ENCODE assay signal across 8 mouse cellular contexts in the genomic region with DNA sequence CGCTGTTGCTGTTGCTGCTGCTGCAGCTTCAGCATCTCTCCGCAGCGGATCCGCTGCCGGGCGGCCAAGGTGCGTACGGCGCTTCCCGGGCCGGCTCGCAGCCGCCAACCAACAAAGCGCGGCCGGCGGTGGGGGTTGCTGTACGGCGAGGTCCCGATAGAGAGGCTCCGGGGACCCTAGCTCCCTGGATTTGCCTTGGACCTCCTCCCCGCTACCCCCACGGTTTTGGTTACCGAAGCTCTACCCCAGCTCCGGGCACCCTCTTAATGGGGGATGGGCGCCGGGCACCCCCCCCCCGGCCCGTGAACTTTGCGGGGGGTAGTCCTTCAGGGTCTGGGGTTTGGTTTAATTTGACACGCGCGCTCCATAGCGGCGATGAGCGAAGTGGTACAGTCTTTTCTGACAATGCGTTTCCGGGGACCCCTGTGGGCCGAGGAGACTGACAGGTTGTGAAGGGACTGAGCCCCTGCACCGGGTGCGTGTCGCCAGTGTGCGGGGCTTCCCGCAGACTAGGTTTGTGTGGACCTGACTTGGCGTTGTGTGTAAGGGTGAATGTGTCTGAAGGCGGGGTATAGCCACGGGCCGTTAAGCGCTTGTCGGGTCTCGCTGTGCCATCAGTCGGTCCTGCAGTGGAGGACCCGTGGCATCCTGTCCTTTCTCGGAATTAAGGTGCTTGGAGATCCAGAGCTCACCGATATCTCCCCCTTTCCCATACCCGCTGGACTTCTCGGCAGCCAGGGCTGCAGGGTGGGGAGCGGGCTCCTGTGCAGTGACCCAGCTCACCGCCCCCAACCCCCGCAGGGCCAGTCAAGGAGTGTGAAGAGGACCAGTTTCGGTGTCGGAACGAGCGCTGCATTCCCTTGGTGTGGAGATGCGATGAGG. TPM values are rescaled to one million over a fixed set of nuclear protein-coding genes. Genes with fewer than 3 reads are reported as not detected.
DNase-seq lines count a peak whose midpoint lies in the region; ATAC-seq lines count a peak whose summit lies in the region.

No protein-coding gene starts in this region.

- H3K9me3 ChIP-seq in heart, embryonic 10.5 days = no peaks in the 10 kb centered on the region
- H3K9me3 ChIP-seq in heart, embryonic 13.5 days = no peaks in the 10 kb centered on the region
- no peaks in the 10 kb centered on the region for H3K9me3 ChIP-seq in limb, embryonic 13.5 days
- H3K9me3 ChIP-seq in neural tube, embryonic 12.5 days = no peaks in the 10 kb centered on the region

- under 1% methylated on average over 65 of the region's 65 CpGs for WGBS in heart, embryonic 10.5 days
- under 1% methylated on average over 65 of the region's 65 CpGs for WGBS in heart, embryonic 13.5 days
- under 1% methylated on average over 65 of the region's 65 CpGs for WGBS in limb, embryonic 13.5 days
- under 1% methylated on average over 65 of the region's 65 CpGs for WGBS in neural tube, embryonic 12.5 days

- peak overlapping the region; percentile 80 for H3K4me3 ChIP-seq in heart, embryonic 10.5 days
- H3K4me3 ChIP-seq in heart, embryonic 13.5 days = peak overlapping the region; percentile 80
- H3K4me3 ChIP-seq in limb, embryonic 13.5 days = peak overlapping the region; percentile 72
- H3K4me3 ChIP-seq in neural tube, embryonic 12.5 days = peak overlapping the region; percentile 85

- intact Hi-C loops in heart, postnatal 25 days (cut with DNase I) = no loop called here

- H3K36me3 ChIP-seq in heart, embryonic 10.5 days = no peaks in the 10 kb centered on the region
- no peaks in the 10 kb centered on the region for H3K36me3 ChIP-seq in heart, embryonic 13.5 days
- no peaks in the 10 kb centered on the region for H3K36me3 ChIP-seq in limb, embryonic 13.5 days
- peaks cover 21% of the 10 kb centered on the region for H3K36me3 ChIP-seq in neural tube, embryonic 12.5 days

- peaks cover 31% of the 10 kb centered on the region for H3K4me1 ChIP-seq in heart, embryonic 10.5 days
- peaks cover 26% of the 10 kb centered on the region for H3K4me1 ChIP-seq in heart, embryonic 13.5 days
- peaks cover 26% of the 10 kb centered on the region for H3K4me1 ChIP-seq in limb, embryonic 13.5 days
- H3K4me1 ChIP-seq in neural tube, embryonic 12.5 days = peaks cover 44% of the 10 kb centered on the region

- peak overlapping the region; percentile 98 for H3K4me2 ChIP-seq in heart, embryonic 13.5 days
- H3K4me2 ChIP-seq in limb, embryonic 13.5 days (replicated peaks) = peak overlapping the region; percentile 98
- H3K4me2 ChIP-seq in neural tube, embryonic 12.5 days (replicated peaks) = peak overlapping the region; percentile 73

- peak; percentile 79 for DNase-seq in heart, embryonic 10.5 days (ENCODE audit: low spot score)
- DNase-seq in heart, postnatal 25 days (ENCODE audit: low spot score) = no peak
- DNase-seq in CD8-positive naive resting alpha-beta T cell, adult 2 months (ENCODE audit: low read depth in 2 of 2, low spot score in 2 of 2) = peak; percentile 11 to 31
- peak; percentile 66 for DNase-seq in cerebellum, adult 9-10 months
- DNase-seq in thymus, postnatal 36 days = peak; percentile 60 to 68

- ATAC-seq in heart, embryonic 13.5 days (ENCODE audit: extremely low read depth, insufficient number of reproducible peaks, low FRiP score, low TSS enrichment) = no peak
- no peak for ATAC-seq in limb, embryonic 13.5 days (ENCODE audit: low FRiP score, low read depth)
- ATAC-seq in neural tube, embryonic 12.5 days (ENCODE audit: low FRiP score, low read depth) = peak; percentile 29

- H3K27me3 ChIP-seq in heart, embryonic 10.5 days (ENCODE audit: insufficient read depth, poor library complexity, severe bottlenecking) = peaks cover 62% of the 10 kb centered on the region
- H3K27me3 ChIP-seq in heart, embryonic 13.5 days (replicated peaks) = peaks cover 83% of the 10 kb centered on the region
- peaks cover 24% of the 10 kb centered on the region for H3K27me3 ChIP-seq in limb, embryonic 13.5 days
- no peaks in the 10 kb centered on the region for H3K27me3 ChIP-seq in neural tube, embryonic 12.5 days (replicated peaks)

- peak overlapping the region; percentile 86 for H3K27ac ChIP-seq in heart, embryonic 10.5 days
- H3K27ac ChIP-seq in heart, embryonic 13.5 days (replicated peaks) = no peak overlapping the region; the same call in 1 of the 2 replicates
- peak overlapping the region; percentile 15; the same call in 1 of the 2 replicates for H3K27ac ChIP-seq in limb, embryonic 13.5 days
- H3K27ac ChIP-seq in neural tube, embryonic 12.5 days = peak overlapping the region; percentile 96

- H3K9ac ChIP-seq in heart, embryonic 13.5 days = peak overlapping the region; percentile 84
- peak overlapping the region; percentile 83 for H3K9ac ChIP-seq in limb, embryonic 13.5 days
- peak overlapping the region; percentile 89 for H3K9ac ChIP-seq in neural tube, embryonic 12.5 days

RNA-seq across cellular contexts. Expression of a gene that starts 0.6 kb away (rescaled TPM):
- polyA plus RNA-seq in heart, embryonic 10.5 days (2016; fragmentation: Nextera tagmentation; extraction: Ambion mirVana) = 1.8 and 2.6 TPM in 2 replicates
- 1 to 10 TPM in 1 of 2 experiments, under 1 TPM in 1; 0.75 to 1.6 TPM for total RNA-seq in heart, postnatal 25 days (2021)
- polyA plus RNA-seq in heart, embryonic 13.5 days (2015; fragmentation: Nextera tagmentation; extraction: Ambion mirVana) = 0.51 and 1.2 TPM in 2 replicates
- 3.1 and 3.3 TPM in 2 replicates for polyA plus RNA-seq in limb, embryonic 13.5 days (2015; fragmentation: Nextera tagmentation; extraction: Ambion mirVana)
- 47.6 and 53.9 TPM in 2 replicates for polyA plus RNA-seq in neural tube, embryonic 12.5 days (2016; fragmentation: Nextera tagmentation; extraction: Ambion mirVana)

Comparison
In these comparisons a context has a peak if more than half of its experiments do, and no peak if none do; other contexts are left out.
1. RNA of a gene that starts 0.6 kb away (polyA plus RNA-seq): 47.6 to 53.9 TPM in neural tube, embryonic 12.5 days; 3.1 to 3.3 TPM in limb, embryonic 13.5 days, 1.8 to 2.6 TPM in heart, embryonic 10.5 days and 0.51 to 1.2 TPM in heart, embryonic 13.5 days; every median in the first group is over 10 times any median in the second.
2. Peak in every context shown above with its lines, with median percentiles within 50 percentile points of each other: H3K4me3 ChIP-seq, H3K4me2 ChIP-seq and H3K9ac ChIP-seq.